Mouse (Mus musculus) small intestine, adult 2 months (tissue): ENCODE measurements around the gene Zfp319. TPM values are rescaled to one million over a fixed set of nuclear protein-coding genes. Genes with fewer than 3 reads are reported as not detected.

ENCODE experiments used
- H3K27ac ChIP-seq: fragments of 200-500 bp; 2 replicates; pipeline ENCODE4 v1.5.1; 2012; ENCODE audit warnings: low read depth, low read length, control low read depth, inconsistent platforms; ENCODE audit not compliant: insufficient read depth
- H3K27me3 ChIP-seq: fragments of 200-500 bp; 2 replicates; pipeline ENCODE4 v1.6.1; 2012; ENCODE audit warnings: mild to moderate bottlenecking, moderate library complexity, low read length, inconsistent platforms; ENCODE audit not compliant: control insufficient read depth, insufficient read depth
- H3K36me3 ChIP-seq: fragments of 200-500 bp; 2 replicates; pipeline ENCODE4 v1.6.1; 2012; ENCODE audit warnings: mild to moderate bottlenecking, low read length, control low read depth, inconsistent platforms; ENCODE audit not compliant: control insufficient read depth, insufficient read depth
- H3K4me1 ChIP-seq: fragments of 200-500 bp; 2 replicates; pipeline ENCODE4 v1.6.1; 2012; ENCODE audit warnings: low read length, inconsistent platforms, mixed read lengths; ENCODE audit not compliant: control insufficient read depth, insufficient read depth, insufficient read length
- H3K4me3 ChIP-seq: fragments of 200-500 bp; 2 replicates; pipeline ENCODE4 v1.5.1; 2012; ENCODE audit warnings: low read depth, mild to moderate bottlenecking, control low read depth, inconsistent platforms, low read length, moderate library complexity
- CTCF ChIP-seq: fragments of 200-500 bp; IDR thresholded peaks from 2 replicates; pipeline ENCODE4 v1.5.1; 2012; ENCODE audit warnings: low read depth, mild to moderate bottlenecking, control low read depth, inconsistent platforms, low read length, moderate library complexity, mixed read lengths; ENCODE audit not compliant: insufficient replicate concordance, insufficient read length; ENCODE audit errors: extremely low read depth
- POLR2A ChIP-seq: fragments of 200-500 bp; IDR thresholded peaks from 2 replicates; pipeline ENCODE4 v1.6.1; 2012; ENCODE audit warnings: low read depth, mild to moderate bottlenecking, control low read depth, inconsistent platforms, low read length, moderate library complexity
- WGBS: fragments of 180-500 bp; shearing (Covaris S2); methylation state at CpG from one replicate; pipeline ENCODE4 v1.1.7; 2018; 5-methylcytosine and 5-hydroxymethylcytosine counted together
- polyA plus RNA-seq: library from polyadenylated mRNA; depleted of rRNA; stranded (reverse); fragments of >200 nt; gene quantifications from 2 replicates; pipeline ENCODE4 v1.2.3, GENCODE M21; 2012

Zfp319 gene
- polyA plus RNA-seq, 1 experiment = 8.7 TPM

GRCm38 (mm10) chr8:95358550-95359411 lies 27.0 kb upstream of the Zfp319 start:
- H3K36me3 ChIP-seq = no peaks in the 10 kb centered on the region
- H3K4me1 ChIP-seq = peaks cover 35% of the 10 kb centered on the region
- H3K4me3 ChIP-seq = no peak overlapping the region
- no peaks in the 10 kb centered on the region for H3K27me3 ChIP-seq
- WGBS = 17% methylated on average over 7 of the region's 8 CpGs
- peak overlapping the region; percentile 92 for H3K27ac ChIP-seq
- no peak for TF ChIP-seq POLR2A
- TF ChIP-seq CTCF = no peak

- H3K27ac ChIP-seq = no peak overlapping the region
- no peaks in the 10 kb centered on the region for H3K36me3 ChIP-seq
- no peak overlapping the region for H3K4me3 ChIP-seq
- WGBS = 89% methylated on average over 2 of the region's 2 CpGs
- peaks cover 19% of the 10 kb centered on the region for H3K4me1 ChIP-seq
- no peaks in the 10 kb centered on the region for H3K27me3 ChIP-seq
- TF ChIP-seq POLR2A = no peak
- no peak for TF ChIP-seq CTCF
Measured at GRCm38 (mm10) chr8:95354606-95355005, 22.9 kb upstream of the Zfp319 start.

GRCm38 (mm10) chr8:95352871-95353866 lies 21.4 kb upstream of the Zfp319 start:
- no peaks in the 10 kb centered on the region for H3K36me3 ChIP-seq
- TF ChIP-seq CTCF (no peak), POLR2A (peak; percentile 14; the same call in 1 of the 2 replicates)
- H3K27me3 ChIP-seq = no peaks in the 10 kb centered on the region
- peak overlapping the region; percentile 36; the same call in 1 of the 2 replicates for H3K27ac ChIP-seq
- WGBS = 7% methylated on average over 62 of the region's 62 CpGs
- H3K4me1 ChIP-seq = peaks cover 6% of the 10 kb centered on the region
- peak overlapping the region; percentile 81 for H3K4me3 ChIP-seq

- peak; percentile 49; the same call in 1 of the 2 replicates for TF ChIP-seq POLR2A
- no peak for TF ChIP-seq CTCF
- WGBS = 1% methylated on average over 79 of the region's 80 CpGs
- H3K36me3 ChIP-seq = no peaks in the 10 kb centered on the region
- H3K27me3 ChIP-seq = no peaks in the 10 kb centered on the region
- peak within 1 kb of the TSS; percentile 36; the same call in 1 of the 2 replicates for H3K27ac ChIP-seq
- peaks cover 4% of the 10 kb centered on the region for H3K4me1 ChIP-seq
- H3K4me3 ChIP-seq = peak within 1 kb of the TSS; percentile 81
Measured at GRCm38 (mm10) chr8:95352151-95352870, 20.6 kb upstream of the Zfp319 start, which contains the start of gene Mmp15. Gene Mmp15, plus strand, starts transcription at chr8:95352268.

GRCm38 (mm10) chr8:95351461-95351860 lies 19.7 kb upstream of the Zfp319 start:
- Histone ChIP-seq H3K4me1 (peaks cover 1% of the 10 kb centered on the region), H3K27me3 (no peaks in the 10 kb centered on the region), H3K36me3 (no peaks in the 10 kb centered on the region; the same call in 1 of the 2 replicates), H3K27ac (no peak overlapping the region), H3K4me3 (peak overlapping the region; percentile 81)
- WGBS = 4% methylated on average over 15 of the region's 15 CpGs
- TF ChIP-seq CTCF (peak; percentile 44; the same call in 1 of the 2 replicates), POLR2A (no peak)
